Mouse (Mus musculus) cerebellum, adult 8-10 months (tissue): ENCODE results near the gene Nudt5.

Experiments
- DNase-seq: peaks from one replicate; pipeline ENCODE4 v3.0.0; 2022

Nudt5 gene

DNA sequence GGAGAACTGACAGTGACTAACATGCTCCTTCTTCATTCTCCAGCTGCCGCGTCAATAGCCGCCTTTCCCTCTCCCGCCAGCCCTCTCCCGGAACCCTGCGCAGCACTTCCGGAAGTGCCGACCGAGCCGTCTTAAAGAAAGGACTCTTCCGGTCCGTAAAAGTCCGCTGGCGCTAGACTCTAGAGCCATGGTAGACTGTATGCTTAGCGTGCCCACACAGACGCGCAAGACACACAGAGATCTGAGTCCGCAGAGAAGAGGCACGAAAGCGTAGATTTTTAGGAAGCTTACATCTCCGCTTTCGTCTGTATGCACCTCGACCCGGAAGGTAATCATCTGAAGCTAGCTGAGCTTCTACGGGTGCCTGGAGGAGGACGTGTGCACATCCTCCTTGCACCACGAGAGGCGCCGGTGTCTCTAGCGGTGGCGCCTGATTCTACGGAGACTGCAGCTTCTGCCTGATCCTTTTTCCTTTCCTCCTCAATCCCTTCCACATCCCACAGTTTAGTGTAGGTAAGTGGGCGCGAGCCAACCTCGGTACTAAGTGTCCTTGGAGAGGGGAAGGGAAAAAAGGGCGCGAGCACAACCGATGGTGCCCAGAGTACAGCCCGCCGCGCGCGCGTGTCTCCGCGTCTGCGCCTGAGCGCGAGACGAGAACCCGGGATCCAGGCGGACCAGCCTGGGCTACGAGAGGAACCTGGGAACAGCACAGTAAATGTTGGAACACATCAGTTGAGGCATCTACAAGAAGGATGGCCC lies at the start of gene Nudt5, which contains the start of gene Cdc123:
Nudt5 (plus strand) TSS at position 147 of the 759 bp plus-strand sequence.
Cdc123 (minus strand) TSS at position 292 of the 759 bp plus-strand sequence.
- DNase-seq: peak; percentile 88

DNA sequence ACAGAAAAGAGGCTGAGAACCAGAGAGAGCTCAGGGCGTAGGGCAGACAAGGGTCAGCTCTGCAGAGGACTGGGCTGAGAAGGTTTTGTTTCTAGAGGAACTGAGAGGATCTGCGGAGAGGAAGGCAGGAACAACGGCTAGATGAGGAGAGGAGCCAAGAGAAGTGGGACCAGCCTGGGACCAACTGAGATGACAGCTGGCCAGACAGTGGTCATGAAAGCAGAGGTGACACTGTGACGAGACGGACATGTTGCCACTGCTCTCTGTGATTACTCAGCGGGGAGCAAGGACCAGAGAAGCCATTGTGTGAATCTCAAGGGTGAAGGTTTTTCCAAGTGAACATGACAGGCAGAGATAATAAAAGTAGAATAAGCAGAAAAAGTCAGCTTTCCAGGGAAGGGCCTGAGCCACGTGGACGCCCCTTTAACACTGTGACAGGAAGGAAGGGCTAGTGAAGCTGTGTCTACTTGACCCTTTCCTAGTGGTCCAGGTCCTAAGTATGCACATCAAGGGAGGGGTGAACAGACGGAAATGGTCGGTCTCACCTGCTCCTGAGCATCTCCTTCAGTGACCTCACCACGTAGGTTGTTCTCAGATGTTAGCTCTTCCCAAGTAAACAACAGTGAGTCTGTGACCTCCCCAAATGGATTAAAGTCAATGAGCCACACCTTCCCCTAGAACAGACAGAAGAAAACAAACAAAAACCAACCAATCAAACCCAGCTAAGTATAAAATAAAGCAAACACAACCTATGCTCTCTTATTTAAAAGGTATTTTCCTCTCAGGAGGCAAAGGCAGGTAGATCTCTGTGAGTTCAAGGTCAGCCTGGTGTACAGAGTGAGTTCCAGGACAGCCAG lies 46.8 kb upstream of the Nudt5 start:
- no peak for DNase-seq

DNA sequence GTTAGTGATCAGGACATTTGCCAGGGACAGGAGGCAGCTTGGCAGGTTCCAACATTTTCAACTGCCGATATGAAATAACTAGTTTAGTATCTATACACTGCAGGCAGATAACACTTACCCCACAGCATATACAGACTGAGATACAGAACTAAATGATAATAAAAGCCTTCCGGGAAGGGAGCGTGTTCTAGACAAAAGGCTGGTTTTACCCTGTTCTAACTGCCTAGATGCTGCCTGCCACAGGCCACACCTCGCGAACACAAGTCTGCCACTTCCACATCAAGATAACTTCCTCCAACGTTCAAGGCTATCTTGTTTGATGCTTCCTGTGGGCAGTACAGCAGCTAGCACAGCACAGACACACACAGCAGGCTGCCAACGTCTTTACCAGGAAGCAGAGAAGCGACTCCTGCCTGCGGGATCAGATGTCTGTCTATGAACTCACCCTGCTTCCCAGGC lies 43.6 kb upstream of the Nudt5 start:
- DNase-seq: no peak

DNA sequence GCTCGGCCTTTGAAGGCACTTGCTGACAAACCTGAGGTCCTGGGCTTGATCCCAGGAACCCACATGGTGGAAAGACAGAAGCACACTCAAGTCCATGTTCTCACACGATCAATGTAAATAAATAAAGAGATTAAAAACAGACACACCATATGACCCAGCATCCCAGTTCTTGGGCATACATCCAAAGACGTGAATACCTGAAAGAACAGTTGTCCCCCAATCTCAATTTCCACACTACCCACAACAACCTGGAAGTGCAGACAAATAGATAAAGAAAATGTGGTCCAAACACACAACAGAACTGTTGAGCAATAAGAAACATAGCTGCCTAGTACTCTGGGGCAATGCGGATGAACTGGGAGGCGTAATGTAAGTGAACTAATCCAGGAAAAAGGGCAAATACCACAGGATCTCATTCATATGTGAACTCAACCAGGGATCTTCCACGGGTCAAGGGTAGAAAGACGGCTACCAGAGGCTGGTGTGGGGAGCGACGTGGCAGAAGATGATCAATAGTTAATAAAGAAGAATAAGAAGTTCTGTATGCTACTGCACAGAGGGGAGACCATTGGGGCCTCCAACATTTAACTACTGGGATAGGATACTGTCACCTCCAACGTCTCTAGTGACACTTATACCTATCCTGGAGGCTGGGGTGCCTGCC lies 42.8 kb upstream of the Nudt5 start:
- DNase-seq: no peak

DNA sequence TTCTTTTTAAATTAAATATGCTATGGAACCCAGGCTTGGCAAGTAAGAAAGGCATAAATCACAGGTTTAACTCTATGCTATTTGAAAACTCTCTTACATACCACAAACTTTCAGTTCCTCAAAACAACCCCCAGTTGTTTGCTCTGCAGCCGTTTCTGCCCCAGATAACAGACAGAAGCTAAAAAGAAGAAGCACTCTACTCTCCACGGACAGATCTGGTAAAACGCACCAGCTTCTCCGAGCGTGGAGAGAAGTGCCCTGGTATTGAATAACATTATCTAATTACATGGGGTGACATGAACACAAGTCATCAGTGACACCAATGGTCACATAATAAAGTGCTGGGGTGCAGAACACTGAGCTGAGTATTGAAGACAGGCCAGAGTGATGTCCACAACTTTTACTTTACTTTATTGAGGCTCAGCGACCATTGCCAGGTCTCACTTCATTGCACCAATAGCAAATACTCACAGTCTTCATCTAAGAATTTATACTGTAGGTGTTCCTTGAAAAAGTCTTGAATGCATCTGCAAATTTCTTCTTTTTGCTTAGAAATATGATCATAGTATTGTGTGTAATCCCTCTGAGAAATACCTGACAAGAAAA lies 40.3 kb upstream of the Nudt5 start:
- no peak for DNase-seq

DNA sequence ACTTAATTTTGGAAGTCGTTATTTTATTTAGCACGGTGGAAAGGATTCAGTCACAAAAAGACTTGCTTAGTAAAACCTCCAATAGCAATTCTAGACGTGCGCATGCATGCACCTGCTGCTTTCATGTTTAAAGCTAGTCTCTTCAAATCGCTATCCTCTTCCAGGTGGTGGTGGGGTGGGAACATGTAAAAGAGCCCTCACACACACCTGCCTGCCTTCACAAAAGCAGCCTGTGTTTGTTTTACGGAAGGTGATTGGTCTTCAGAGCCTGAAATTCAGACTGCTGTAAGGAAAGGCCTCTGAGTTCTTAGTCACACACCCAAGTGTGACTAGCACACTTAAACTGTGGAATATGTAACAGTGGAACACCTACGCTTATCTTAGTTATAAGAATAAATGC lies 39.6 kb upstream of the Nudt5 start:
- no peak for DNase-seq

DNA sequence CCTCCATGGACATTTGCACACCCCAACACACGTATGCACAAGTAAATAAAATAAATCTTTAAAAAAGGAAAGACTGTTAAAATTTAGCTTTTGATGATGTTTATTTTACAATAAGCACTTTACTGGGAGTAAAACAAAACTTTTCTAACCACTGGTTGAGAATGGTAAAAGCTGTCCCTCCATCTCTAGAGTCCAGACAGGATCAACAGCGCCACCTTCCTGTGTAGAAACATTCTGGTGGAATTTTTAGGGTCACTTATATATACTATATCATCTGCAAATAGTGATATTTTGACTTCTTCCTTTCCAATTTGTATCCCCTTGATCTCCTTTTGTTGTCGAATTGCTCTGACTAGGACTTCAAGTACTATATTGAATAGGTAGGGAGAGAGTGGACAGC lies 38.6 kb upstream of the Nudt5 start:
- DNase-seq: peak; percentile 7

DNA sequence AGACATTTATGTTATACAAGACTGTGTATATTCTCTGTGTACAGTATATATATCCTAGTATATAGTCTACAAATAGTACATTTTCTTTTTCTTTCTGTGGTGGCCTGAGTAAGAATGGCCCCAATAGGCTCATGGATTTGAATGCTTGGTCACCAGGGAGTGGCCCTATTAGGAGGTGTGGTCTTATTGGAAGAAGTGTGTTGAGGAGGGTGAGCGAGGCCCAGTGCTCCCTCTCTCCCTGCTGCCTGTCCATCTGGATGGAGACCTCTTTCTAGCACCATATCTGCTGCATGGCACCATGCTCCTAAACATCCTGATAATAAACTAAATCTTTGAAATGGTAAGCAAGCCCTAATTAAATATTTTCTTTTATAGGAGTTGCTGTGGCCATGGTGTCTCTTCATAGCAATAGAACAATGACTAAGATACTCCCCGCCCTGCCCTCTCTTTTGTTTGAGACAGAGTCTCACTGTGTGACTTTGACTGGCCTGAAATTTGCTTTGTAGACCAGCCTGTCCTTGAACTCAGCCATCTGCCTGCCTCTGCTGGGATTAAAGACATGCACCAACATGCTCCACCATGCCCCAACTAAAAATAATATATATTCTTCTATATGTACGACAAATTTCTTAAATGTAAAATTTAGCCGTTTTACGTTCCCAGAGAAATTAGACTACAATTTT lies 34.6 kb upstream of the Nudt5 start:
- DNase-seq: no peak

DNA sequence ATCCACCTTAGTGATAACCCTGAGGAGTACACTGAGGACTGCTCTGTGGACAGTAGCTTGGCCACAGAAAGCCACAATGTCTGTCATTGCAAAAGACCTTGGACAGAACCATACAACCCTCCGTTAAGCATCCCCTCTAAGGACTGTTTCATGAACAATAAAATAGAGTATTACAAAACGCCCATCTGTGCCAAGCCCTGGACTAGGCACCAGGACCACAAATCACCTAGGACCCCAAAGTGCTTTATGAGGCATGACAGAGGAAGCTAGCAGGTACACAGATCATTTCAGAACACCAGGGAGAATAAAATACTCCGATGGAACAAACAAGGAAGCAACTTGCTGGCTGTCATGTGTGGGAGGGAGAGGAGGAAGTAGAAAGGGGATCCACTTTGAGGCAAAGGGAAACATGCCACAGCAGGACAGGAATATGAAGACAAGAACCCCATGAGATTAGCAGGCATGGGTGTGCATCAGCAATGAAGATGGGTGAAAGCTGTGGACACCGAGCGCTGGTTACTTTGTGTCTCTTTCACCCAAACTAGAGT lies 33.5 kb upstream of the Nudt5 start:
- DNase-seq: no peak

DNA sequence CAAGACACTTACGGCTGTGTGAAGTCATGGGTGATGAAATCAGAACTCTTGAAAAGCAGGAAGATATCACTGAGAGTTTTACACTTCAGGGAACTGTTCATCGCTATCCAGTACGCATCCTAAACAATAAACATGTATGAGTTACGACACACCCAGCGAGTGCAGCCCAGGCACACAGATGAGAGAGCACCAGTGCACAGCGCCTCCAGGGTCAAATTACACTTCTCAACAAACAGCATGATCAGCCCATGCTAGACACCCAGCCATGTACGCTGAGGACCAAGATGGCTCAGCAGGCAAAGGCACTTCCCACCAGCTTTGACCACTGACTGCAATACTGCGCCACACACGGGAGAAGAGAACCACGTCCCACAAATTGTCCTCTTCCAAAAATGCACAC lies 23.6 kb upstream of the Nudt5 start:
- no peak for DNase-seq

DNA sequence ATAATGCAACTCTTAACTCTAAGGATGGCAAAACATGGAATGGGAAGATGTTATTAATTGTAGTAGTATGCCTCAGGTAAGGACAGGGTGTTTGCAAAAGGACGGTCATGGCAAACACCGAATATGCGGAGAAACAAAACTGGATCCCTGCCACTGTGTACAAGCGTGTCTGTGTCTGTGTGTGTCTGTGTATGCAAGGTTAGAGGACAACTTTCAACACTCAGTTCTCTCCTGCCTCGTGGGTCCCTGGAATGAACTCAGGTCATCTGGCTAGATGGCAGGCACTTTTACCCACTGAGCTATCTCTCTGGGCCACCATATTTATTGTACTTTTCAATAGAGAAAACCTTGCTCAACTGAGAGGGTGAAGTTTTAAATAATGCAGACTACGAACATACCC lies 22.4 kb upstream of the Nudt5 start:
- DNase-seq: no peak

DNA sequence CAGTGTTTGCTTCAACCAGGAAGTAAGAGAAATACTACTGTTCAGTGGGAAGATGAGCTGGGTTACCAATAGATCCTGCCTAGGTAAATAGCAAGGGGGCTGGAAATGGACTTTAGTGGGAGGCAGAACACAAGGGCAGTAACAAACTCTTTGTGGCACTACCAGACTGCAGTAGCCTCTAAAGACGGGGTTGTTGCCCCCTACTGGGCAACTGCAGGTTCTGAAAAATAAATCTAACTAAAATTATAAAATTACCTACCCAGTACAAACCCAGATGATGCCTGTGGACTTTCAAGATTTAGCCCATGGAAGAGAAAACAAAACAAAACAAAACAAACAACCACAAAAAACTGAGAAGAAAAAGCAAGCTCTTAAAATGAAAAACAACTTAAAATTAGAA lies 20.6 kb upstream of the Nudt5 start:
- DNase-seq: no peak

DNA sequence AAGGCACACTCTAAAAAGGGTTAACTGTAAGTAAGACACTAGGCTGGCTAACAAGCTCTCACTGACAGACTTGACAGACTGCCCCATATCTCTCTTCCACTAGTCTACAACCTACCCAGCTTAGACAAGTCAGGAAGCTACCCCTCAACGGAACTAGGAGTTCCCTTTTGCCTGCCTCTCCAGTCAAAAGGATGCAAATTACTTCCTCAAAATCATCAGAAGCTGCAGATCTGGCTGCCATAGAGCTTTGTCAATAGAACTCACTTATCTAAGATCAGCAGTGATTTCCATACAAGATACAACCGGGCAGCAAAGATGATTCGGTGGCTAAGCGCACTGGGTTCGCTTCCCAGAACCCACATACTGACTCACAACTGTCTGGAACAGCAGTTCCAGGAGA lies 20.1 kb upstream of the Nudt5 start:
- no peak for DNase-seq

DNA sequence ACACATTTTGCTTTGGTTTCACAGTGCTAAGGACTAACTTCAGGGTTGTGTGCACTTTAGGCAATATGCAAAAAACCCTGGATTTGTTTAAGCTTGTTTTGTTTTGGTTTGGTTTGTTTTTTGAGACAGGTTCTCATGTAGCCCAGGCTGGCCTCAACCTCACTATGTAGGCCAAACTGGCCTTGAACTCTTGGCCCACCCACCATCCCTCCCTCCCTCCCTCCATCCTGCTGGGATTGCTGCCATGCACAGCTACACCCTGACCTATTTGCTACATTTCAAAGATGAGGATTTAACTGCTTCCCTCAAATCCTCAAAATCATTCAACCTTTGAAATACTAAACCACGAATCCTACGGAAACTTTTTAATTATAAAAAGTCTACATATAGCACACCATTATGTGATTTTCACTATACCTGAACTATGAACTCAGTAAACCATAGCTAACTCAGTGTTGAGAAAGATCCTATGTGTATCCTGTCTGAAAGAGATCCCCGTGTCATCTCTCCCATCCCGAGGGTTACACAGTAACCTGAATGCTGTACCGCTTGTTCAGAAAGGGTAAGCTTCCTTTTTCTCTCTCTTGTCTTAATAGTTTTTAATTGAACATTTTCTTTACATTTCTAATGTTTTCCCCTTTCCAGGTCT lies 19.4 kb upstream of the Nudt5 start:
- DNase-seq: no peak

DNA sequence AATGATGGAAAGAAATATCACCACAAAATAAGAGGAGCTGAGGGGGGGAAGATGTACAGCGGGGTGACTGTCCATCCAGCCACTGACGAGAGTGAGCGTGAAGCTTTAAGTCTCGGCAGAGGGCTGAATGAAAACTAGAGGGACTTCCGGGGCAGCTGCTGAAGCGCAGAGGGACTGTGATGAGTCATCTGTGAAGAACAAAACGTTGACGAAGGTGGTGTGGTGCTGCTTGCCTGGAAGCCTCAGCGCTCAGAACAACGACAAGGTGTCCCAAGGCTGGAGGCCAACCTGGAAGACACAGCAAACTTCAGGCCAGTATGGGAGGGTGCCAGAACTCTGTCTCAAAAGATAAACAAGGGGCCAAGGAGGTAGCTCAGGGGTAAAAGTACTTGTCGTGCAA lies 4.0 kb upstream of the Nudt5 start:
- DNase-seq: no peak

DNA sequence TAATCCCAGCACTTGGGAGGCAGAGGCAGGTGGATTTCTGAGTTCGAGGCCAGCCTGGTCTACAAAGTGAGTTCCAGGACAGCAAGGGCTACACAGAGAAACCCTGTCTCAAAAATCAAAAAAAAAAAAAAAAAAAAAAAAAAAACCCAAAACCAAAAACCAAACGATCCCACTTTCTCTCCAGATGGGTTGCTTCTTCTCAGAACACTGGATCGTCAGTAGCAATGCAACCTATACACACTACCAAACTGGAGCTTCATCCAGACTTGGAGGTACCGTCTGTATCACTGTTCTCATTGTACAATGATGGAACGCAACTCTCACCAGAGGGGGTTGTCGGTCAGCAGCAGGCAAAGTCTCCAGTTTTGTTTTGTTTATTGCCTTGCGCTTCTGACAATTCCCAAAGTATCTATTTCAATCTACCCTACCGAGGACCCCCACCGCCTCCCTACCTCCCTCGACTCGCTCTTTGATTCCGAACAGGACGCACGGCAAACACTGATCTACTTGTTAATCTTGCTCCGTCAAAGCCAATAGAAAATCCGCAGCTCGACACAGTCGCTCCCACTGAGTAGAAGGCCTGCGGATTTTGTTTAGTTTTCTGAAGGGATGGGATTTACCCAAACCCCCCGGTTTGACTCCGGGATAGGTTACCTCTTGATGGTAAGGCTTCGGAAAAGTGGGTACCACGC lies 492 bp upstream of the Nudt5 start:
- no peak for DNase-seq

DNA sequence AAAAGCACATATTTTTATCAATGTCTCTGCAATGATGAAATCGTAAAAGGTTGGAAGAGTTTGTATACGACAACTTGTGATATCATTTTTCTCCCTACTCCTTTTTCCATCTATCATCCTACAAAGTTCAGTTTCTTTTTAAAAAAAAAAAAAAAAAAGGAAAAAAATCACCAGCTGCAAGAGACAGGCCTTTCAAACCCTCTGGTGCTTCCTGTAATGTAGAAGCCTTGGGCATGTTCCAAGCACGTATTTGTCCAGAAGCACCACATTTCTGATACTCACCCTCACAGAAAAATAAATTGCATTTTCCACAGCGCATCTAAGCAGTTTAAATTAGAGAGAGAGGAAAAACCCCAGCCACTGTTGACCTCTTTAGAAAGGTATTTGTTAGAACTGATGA lies 1.0 kb downstream of the Nudt5 start:
- no peak for DNase-seq

DNA sequence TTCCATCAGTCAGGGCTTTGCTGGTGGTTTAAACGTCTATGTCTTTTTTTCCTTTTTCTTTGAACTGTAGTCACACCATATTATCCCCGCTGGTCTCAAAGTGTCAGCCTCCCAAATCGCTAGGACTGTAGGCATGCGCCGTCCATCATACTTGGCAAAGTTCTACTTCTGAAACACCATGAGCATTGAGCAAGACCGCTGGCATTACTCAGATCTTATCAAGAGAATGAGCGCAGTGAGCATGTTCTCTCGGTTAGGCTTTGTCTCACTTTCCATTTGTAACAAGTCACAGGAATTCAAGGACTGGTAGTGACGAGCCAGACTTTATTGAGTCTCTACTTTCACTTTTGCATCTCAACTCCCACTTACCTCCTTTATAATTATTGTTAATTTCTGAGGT lies 6.3 kb downstream of the Nudt5 start:
- no peak for DNase-seq

DNA sequence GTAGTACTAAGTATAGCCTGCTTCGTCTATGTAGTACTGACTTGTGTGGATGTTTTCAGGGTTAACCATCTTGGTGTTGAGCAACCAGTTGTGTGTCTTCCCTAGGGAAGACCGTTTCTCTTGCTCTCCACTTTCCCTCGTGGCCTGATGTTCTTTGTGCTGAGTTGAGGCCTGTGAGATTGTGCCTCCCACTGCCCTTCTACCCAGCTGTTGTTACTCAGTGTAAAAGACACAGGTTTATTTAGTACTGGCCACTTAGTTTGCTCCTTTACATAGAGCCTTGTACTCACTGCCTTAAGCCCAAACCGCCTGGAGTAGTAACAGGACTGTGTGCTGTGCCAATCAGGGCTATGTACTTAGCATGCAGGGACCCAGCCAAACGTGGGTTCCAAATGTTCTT lies 7.0 kb downstream of the Nudt5 start:
- DNase-seq: no peak

DNA sequence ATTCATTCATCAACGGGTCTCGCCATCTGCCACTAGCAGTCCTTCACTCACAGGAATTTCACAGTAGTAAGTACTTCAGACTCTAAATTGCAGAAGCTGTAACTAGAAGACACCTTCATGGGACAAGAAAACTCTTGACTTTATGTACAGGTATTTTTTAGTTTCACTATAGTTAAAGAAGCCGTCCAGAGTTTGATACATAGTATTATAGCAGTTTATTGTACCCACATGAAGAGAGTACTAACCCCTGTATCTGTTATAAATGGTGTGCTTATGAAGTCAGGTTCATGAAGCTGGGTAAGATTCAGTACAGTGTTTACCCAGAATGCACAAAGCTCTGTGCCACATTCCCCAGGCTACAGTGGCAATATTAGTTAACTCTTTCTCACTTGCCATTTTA lies 18.0 kb downstream of the Nudt5 start, which contains the start of gene Gm13199:
Gm13199 (minus strand) TSS at position 101 of the 400 bp plus-strand sequence.
- no peak for DNase-seq

DNA sequence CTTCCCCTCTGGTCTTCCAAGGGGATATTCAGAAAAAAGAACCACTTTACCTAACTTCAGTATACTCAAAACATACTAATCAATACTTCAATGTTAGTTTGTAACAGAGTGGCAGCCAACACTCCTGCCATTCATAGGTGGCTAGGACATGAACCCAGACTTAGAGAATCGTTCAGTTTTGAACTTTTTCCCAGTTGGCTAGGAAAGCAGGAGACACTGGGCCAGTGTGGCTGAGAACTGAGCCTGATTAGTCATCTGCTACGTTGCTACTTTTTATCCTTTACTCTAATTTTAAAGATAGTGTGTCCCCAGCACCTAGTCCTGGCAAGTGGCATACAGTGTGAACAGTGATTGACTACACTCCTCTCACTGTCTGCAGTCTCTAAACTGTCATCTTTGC lies 22.9 kb downstream of the Nudt5 start:
- no peak for DNase-seq
